14 mouse cellular contexts compared by ENCODE assay signal in the genomic region with DNA sequence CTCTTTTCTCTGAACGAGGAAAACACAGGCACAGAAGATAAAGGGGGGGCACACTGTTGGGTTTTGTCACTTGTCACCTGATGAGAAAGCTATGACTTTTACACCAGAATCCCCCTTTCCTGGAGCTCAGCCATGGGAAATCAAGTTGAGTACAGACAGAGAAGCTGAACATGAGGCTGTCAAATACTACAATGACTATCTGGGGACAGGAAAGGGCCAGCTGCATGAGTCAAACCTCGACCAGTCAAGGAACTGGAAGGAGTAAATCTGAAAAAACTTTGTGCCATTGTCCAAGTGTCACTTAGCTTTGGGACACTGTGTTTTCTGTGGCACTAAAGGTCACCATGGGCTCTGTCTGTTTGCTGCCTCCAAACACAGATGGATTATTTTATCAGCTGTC.
"Had no signal": no experiment of that assay in that cellular context is flagged by ENCODE, and none has a peak within 500 bp of the region (broad histone marks: within the 10 kb centered on the region; RNA-seq: fewer than 3 reads in every experiment).

No protein-coding gene starts in this region.

- H3K27me3 ChIP-seq: midbrain, embryonic 12.5 days; stomach, embryonic 15.5 days had no signal

- DNase-seq: kidney, postnatal 4 days; lung, embryonic 14.5 days; lung, postnatal 10 days; right cerebral cortex, postnatal 4 days; thymus, adult 2 months; thymus, postnatal 25 days had no signal

- H3K9me3 ChIP-seq: limb, embryonic 15.5 days; liver, embryonic 12.5 days; megakaryocyte, embryonic 14.5 days; midbrain, embryonic 12.5 days; stomach, embryonic 15.5 days had no signal

- H3K4me2 ChIP-seq: limb, embryonic 15.5 days; liver, embryonic 12.5 days; lung, embryonic 14.5 days; midbrain, embryonic 12.5 days; stomach, embryonic 15.5 days had no signal

- H3K36me3 ChIP-seq: limb, embryonic 15.5 days; liver, embryonic 12.5 days; midbrain, embryonic 12.5 days; stomach, embryonic 15.5 days had no signal

- H3K9ac ChIP-seq: limb, embryonic 15.5 days; liver, embryonic 12.5 days; lung, embryonic 14.5 days; midbrain, embryonic 12.5 days; stomach, embryonic 15.5 days had no signal

- H3K27ac ChIP-seq: layer of hippocampus, adult 2 months; limb, embryonic 15.5 days; liver, embryonic 12.5 days; macrophage; midbrain, embryonic 12.5 days; stomach, embryonic 15.5 days had no signal

- ATAC-seq: liver, embryonic 12.5 days; midbrain, embryonic 16.5 days had no signal

- H3K4me3 ChIP-seq: layer of hippocampus, adult 2 months; limb, embryonic 15.5 days; liver, embryonic 12.5 days; megakaryocyte, embryonic 14.5 days; midbrain, embryonic 12.5 days; stomach, embryonic 15.5 days had no signal
